ENCODE assay signal across 14 mouse cellular contexts in genomic region chr4:109411377-109411967, GRCm38 (mm10). TPM values are rescaled to one million over a fixed set of nuclear protein-coding genes. Genes with fewer than 3 reads are reported as not detected.
DNase-seq lines count a peak whose midpoint lies in the region; ATAC-seq and TF ChIP-seq lines count a peak whose summit lies in the region.
"Had no signal": no experiment of that assay in that cellular context is flagged by ENCODE, and none has a peak within 500 bp of the region (broad histone marks: within the 10 kb centered on the region; RNA-seq: fewer than 3 reads in every experiment).

No protein-coding gene starts in this region.

- H3K36me3 ChIP-seq in heart, embryonic 16.5 days (ENCODE audit: control insufficient read depth, insufficient read depth) = no peaks in the 10 kb centered on the region
- no peaks in the 10 kb centered on the region for H3K36me3 ChIP-seq in stomach, embryonic 15.5 days
- H3K36me3 ChIP-seq in stomach, postnatal 0 days (ENCODE audit: control insufficient read depth, insufficient read depth, low read length) = no peaks in the 10 kb centered on the region
- no peaks in the 10 kb centered on the region for H3K36me3 ChIP-seq in liver, embryonic 11.5 days (ENCODE audit: control insufficient read depth, insufficient read depth, low read length)

- 75% methylated on average over 6 of the region's 6 CpGs for WGBS in heart, embryonic 16.5 days
- WGBS in stomach, embryonic 15.5 days = 70% methylated on average over 6 of the region's 6 CpGs
- 78% methylated on average over 6 of the region's 6 CpGs for WGBS in stomach, postnatal 0 days
- WGBS in liver, embryonic 11.5 days = 47% methylated on average over 6 of the region's 6 CpGs

- H3K4me1 ChIP-seq in heart, embryonic 16.5 days (ENCODE audit: control insufficient read depth, insufficient read depth, low read length) = peaks cover 17% of the 10 kb centered on the region
- H3K4me1 ChIP-seq in stomach, embryonic 15.5 days = peaks cover 5% of the 10 kb centered on the region; the same call in 1 of the 2 replicates
- no peaks in the 10 kb centered on the region for H3K4me1 ChIP-seq in stomach, postnatal 0 days (replicated peaks; ENCODE audit: control insufficient read depth, insufficient read depth)
- peaks cover 50% of the 10 kb centered on the region for H3K4me1 ChIP-seq in liver, embryonic 11.5 days (replicated peaks; ENCODE audit: control insufficient read depth, insufficient read depth, low read length)

- no peak for TF ChIP-seq EP300 in stomach, postnatal 0 days (optimal IDR thresholded peaks at IDR 0.05)

- no peak overlapping the region for H3K4me2 ChIP-seq in heart, embryonic 16.5 days (ENCODE audit: low read depth, low read length)
- no peak overlapping the region for H3K4me2 ChIP-seq in stomach, embryonic 15.5 days
- no peak overlapping the region for H3K4me2 ChIP-seq in stomach, postnatal 0 days (replicated peaks; ENCODE audit: low read depth)
- peak overlapping the region; percentile 67 for H3K4me2 ChIP-seq in liver, embryonic 11.5 days

- ATAC-seq in heart, embryonic 16.5 days (replicated peaks; ENCODE audit: extremely low read depth, insufficient read depth, low FRiP score) = no peak
- peak; percentile 16; the same call in 1 of the 2 replicates for ATAC-seq in stomach, embryonic 15.5 days (ENCODE audit: insufficient read depth, low FRiP score, low read depth)
- ATAC-seq in stomach, postnatal 0 days (ENCODE audit: low FRiP score, low TSS enrichment) = no peak
- peak; percentile 70 for ATAC-seq in liver, embryonic 11.5 days (replicated peaks; ENCODE audit: low FRiP score)
- ATAC-seq: activated CD4-positive, CD25-positive, alpha-beta regulatory T cell, adult 4 months; hindbrain, embryonic 16.5 days had no signal

- no peaks in the 10 kb centered on the region for H3K27me3 ChIP-seq in heart, embryonic 16.5 days (ENCODE audit: control insufficient read depth, insufficient read depth, low read length)
- no peaks in the 10 kb centered on the region for H3K27me3 ChIP-seq in stomach, embryonic 15.5 days (replicated peaks)
- H3K27me3 ChIP-seq in stomach, postnatal 0 days (ENCODE audit: control insufficient read depth, insufficient read depth, low read length) = no peaks in the 10 kb centered on the region
- no peaks in the 10 kb centered on the region for H3K27me3 ChIP-seq in liver, embryonic 11.5 days (replicated peaks; ENCODE audit: control insufficient read depth, insufficient read depth, low read length)

- H3K4me3 ChIP-seq in heart, embryonic 16.5 days (ENCODE audit: low read length) = no peak overlapping the region
- H3K4me3 ChIP-seq in stomach, embryonic 15.5 days (replicated peaks) = no peak overlapping the region
- no peak overlapping the region for H3K4me3 ChIP-seq in stomach, postnatal 0 days (ENCODE audit: low read depth, low read length)
- H3K4me3 ChIP-seq in liver, embryonic 11.5 days (ENCODE audit: low read depth, low read length) = peak overlapping the region; percentile 13; the same call in 1 of the 2 replicates
- H3K4me3 ChIP-seq: layer of hippocampus, adult 2 months had no signal

- TF ChIP-seq CTCF in stomach, postnatal 0 days (IDR thresholded peaks at IDR 0.05; ENCODE audit: low read depth) = no peak

- intact Hi-C loops in heart, postnatal 25 days (cut with DNase I) = no loop called here
- intact Hi-C loops in left cerebral cortex, postnatal 36 days (cut with DNase I) = no loop called here

- H3K9me3 ChIP-seq in heart, embryonic 16.5 days (replicated peaks; ENCODE audit: control insufficient read depth, low read length) = no peaks in the 10 kb centered on the region
- H3K9me3 ChIP-seq in stomach, embryonic 15.5 days = no peaks in the 10 kb centered on the region
- H3K9me3 ChIP-seq in stomach, postnatal 0 days (ENCODE audit: control insufficient read depth, low read length) = no peaks in the 10 kb centered on the region
- no peaks in the 10 kb centered on the region for H3K9me3 ChIP-seq in liver, embryonic 11.5 days (ENCODE audit: control insufficient read depth, low read length)

- DNase-seq in heart, postnatal 25 days (ENCODE audit: low spot score) = no peak
- no peak for DNase-seq in stomach, postnatal 0 days (ENCODE audit: low spot score)
- DNase-seq in liver, embryonic 11.5 days (ENCODE audit: low spot score) = no peak
- DNase-seq in left cerebral cortex, postnatal 36 days (ENCODE audit: low spot score in 2 of 2) = no peak
- DNase-seq in adrenal gland, adult 2 months = no peak
- DNase-seq: cerebellum, adult 2 months; lung, postnatal 36 days; right cerebral cortex, adult 18-20 months had no signal

- no peak overlapping the region; the same call in 1 of the 2 replicates for H3K9ac ChIP-seq in heart, embryonic 16.5 days (ENCODE audit: low read length)
- H3K9ac ChIP-seq in stomach, embryonic 15.5 days = no peak overlapping the region
- H3K9ac ChIP-seq in stomach, postnatal 0 days (ENCODE audit: low read length) = no peak overlapping the region
- peak overlapping the region; percentile 61 for H3K9ac ChIP-seq in liver, embryonic 11.5 days (ENCODE audit: low read depth, low read length)

- H3K27ac ChIP-seq in heart, embryonic 16.5 days (ENCODE audit: low read length) = peak overlapping the region; percentile 13
- H3K27ac ChIP-seq in stomach, embryonic 15.5 days = peak overlapping the region; percentile 31; the same call in 1 of the 2 replicates
- H3K27ac ChIP-seq in stomach, postnatal 0 days (replicated peaks) = no peak overlapping the region
- peak overlapping the region; percentile 98 for H3K27ac ChIP-seq in liver, embryonic 11.5 days (ENCODE audit: low read depth, low read length)
- H3K27ac ChIP-seq: layer of hippocampus, adult 2 months had no signal

RNA-seq across cellular contexts. Expression of gene Ttc39a, which starts 5.0 kb away (rescaled TPM):
- 6.7 and 7.7 TPM in 2 replicates for polyA plus RNA-seq in heart, embryonic 16.5 days (2015; fragmentation: Nextera tagmentation; extraction: Ambion mirVana)
- total RNA-seq in heart, postnatal 25 days (2021) = 1 to 10 TPM; 1.1 to 2.1 TPM
- polyA plus RNA-seq in stomach, embryonic 15.5 days (2015; fragmentation: Nextera tagmentation; extraction: Ambion mirVana) = 21.3 and 30.0 TPM in 2 replicates
- 29.7 and 30.2 TPM in 2 replicates for polyA plus RNA-seq in stomach, postnatal 0 days (2015; fragmentation: Nextera tagmentation; extraction: Ambion mirVana)
- polyA plus RNA-seq in liver, embryonic 11.5 days (2014; fragmentation: Nextera tagmentation; extraction: Ambion mirVana) = 10.9 and 12.0 TPM in 2 replicates
- 1 to 10 TPM; 3.1 TPM for total RNA-seq in left cerebral cortex, postnatal 36 days (2021)
- 1 to 10 TPM; 3.4 to 8.7 TPM for total RNA-seq in adrenal gland, adult 2 months (2021)
- 8.6 and 8.8 TPM in 2 replicates for polyA plus RNA-seq in adrenal gland, adult 2 months (2012; rRNA removed)
- total RNA-seq: monocyte, adult 5-6 weeks had no signal
- polyA plus RNA-seq: activated CD4-positive, CD25-positive, alpha-beta regulatory T cell, adult 4 months had no signal

Comparison
In these comparisons a context has a peak if more than half of its experiments do, and no peak if none do; other contexts are left out.
1. ATAC-seq: peak in stomach, embryonic 15.5 days (single experiment) and liver, embryonic 11.5 days (single experiment); none in heart, embryonic 16.5 days (single experiment) and stomach, postnatal 0 days (single experiment).